Mouse (Mus musculus) adipocyte (in vitro differentiated cells): ENCODE measurements around the gene Cltrn.
A peak's percentile ranks its signal among the peaks of the same experiment; 100 is the strongest.

Experiments used
- DNase-seq: peaks from one replicate; pipeline ENCODE4 v3.0.0-alpha.2; 2016; ENCODE audit warnings: low spot score

Cltrn gene

GRCm38 (mm10) chrX:164139032-164139431, 50.4 kb downstream of the Cltrn start, which contains the start of gene Ace2:
Gene Ace2, plus strand, starts transcription at chrX:164139332.
- DNase-seq, result no peak

GRCm38 (mm10) chrX:164145463-164146250, 57.0 kb downstream of the Cltrn start:
- peak; percentile 81 for DNase-seq

GRCm38 (mm10) chrX:164152703-164153102, 64.1 kb downstream of the Cltrn start:
- peak; percentile 18 for DNase-seq

GRCm38 (mm10) chrX:164153606-164154005, 65.0 kb downstream of the Cltrn start:
- no peak for DNase-seq

GRCm38 (mm10) chrX:164154594-164154993, 66.0 kb downstream of the Cltrn start:
- no peak for DNase-seq

- no peak for DNase-seq
These were observed 76.1 kb downstream of the Cltrn start for GRCm38 (mm10) chrX:164164681-164165080.
